Mouse (Mus musculus): ENCODE data around the gene Pphln1.

- TF ChIP-seq MAFK (IDR thresholded peaks at IDR 0.05; ENCODE audit: insufficient read depth, low read depth, low read length) (no peak), CHD2 (IDR thresholded peaks at IDR 0.05; ENCODE audit: low read depth, low read length) (no peak), ZC3H11A (IDR thresholded peaks at IDR 0.05; ENCODE audit: borderline replicate concordance, low read depth, low read length) (no peak), ZNF384 (IDR thresholded peaks at IDR 0.05; ENCODE audit: low read depth, low read length) (no peak)
These were observed 87.1 kb downstream of the Pphln1 start for GRCm38 (mm10) chr15:93485252-93485651.
